Mouse (Mus musculus) hindbrain, embryonic 16.5 days (tissue): ENCODE results near the gene Nt5m. TPM values are rescaled to one million over a fixed set of nuclear protein-coding genes. Genes with fewer than 3 reads are reported as not detected.

Source experiments
- ATAC-seq: fragments of 200-750 bp; cut with Nextera tagmentation; 2 replicates; pipeline ENCODE4 v1.8.0; 2017; ENCODE audit warnings: moderate TSS enrichment, moderate library complexity
- H3K27ac ChIP-seq: fragments of 300-500 bp; sonication (generic); 2 replicates; pipeline ENCODE4 v1.5.1; 2014; ENCODE audit warnings: low read depth, mild to moderate bottlenecking, control low read depth, low read length, moderate library complexity
- H3K27me3 ChIP-seq: fragments of 300-500 bp; sonication (generic); replicated peaks from 2 replicates; pipeline ENCODE4 v1.6.1; 2014; ENCODE audit warnings: low read length; ENCODE audit not compliant: control insufficient read depth, insufficient read depth
- H3K36me3 ChIP-seq: fragments of 300-500 bp; sonication (generic); 2 replicates; pipeline ENCODE4 v1.6.1; 2014; ENCODE audit warnings: mild to moderate bottlenecking, low read length, moderate library complexity, mixed read lengths; ENCODE audit not compliant: control insufficient read depth, insufficient read depth
- H3K4me1 ChIP-seq: fragments of 300-500 bp; sonication (generic); 2 replicates; pipeline ENCODE4 v1.6.1; 2014; ENCODE audit warnings: low read depth, low read length; ENCODE audit not compliant: control insufficient read depth, insufficient read depth
- H3K4me2 ChIP-seq: fragments of 300-500 bp; sonication (generic); 2 replicates; pipeline ENCODE4 v1.6.1; 2014; ENCODE audit warnings: mild to moderate bottlenecking, low read length, control low read depth, moderate library complexity
- H3K4me3 ChIP-seq: fragments of 300-500 bp; sonication (generic); 2 replicates; pipeline ENCODE4 v1.5.1; 2014; ENCODE audit warnings: mild to moderate bottlenecking, low read length, control low read depth, moderate library complexity
- H3K9ac ChIP-seq: fragments of 300-500 bp; sonication (generic); 2 replicates; pipeline ENCODE4 v1.6.1; 2014; ENCODE audit warnings: low read depth, mild to moderate bottlenecking, control low read depth, low read length, moderate library complexity
- H3K9me3 ChIP-seq: fragments of 300-500 bp; sonication (generic); 2 replicates; pipeline ENCODE4 v1.6.1; 2014; ENCODE audit warnings: mild to moderate bottlenecking, low read length, moderate library complexity; ENCODE audit not compliant: control insufficient read depth
- WGBS: fragments of 180-500 bp; shearing (Covaris S2); extraction: QIAGEN DNeasy Blood & Tissue Kit; methylation state at CpG from one replicate; pipeline ENCODE4 v1.1.7; 2014; 5-methylcytosine and 5-hydroxymethylcytosine counted together
- polyA plus RNA-seq: library from polyadenylated mRNA; unstranded; fragments of >200 nt; fragmentation: Nextera tagmentation; extraction: Ambion mirVana; gene quantifications from 2 replicates; pipeline ENCODE4 v1.2.1, GENCODE M21; 2015

The Nt5m gene
- polyA plus RNA-seq, 1 experiment from 2014 or later: 85.4 TPM

- H3K27me3 ChIP-seq: no peaks in the 10 kb centered on the region
- H3K4me2 ChIP-seq: no peak overlapping the region
- H3K4me3 ChIP-seq: no peak overlapping the region
- no peak overlapping the region for H3K9ac ChIP-seq
- no peaks in the 10 kb centered on the region for H3K9me3 ChIP-seq
- WGBS: 93% methylated on average over 6 of the region's 6 CpGs
- peaks cover 7% of the 10 kb centered on the region; the same call in 1 of the 2 replicates for H3K36me3 ChIP-seq
- ATAC-seq: no peak
- no peak overlapping the region for H3K27ac ChIP-seq
- H3K4me1 ChIP-seq: no peaks in the 10 kb centered on the region
Observed at GRCm38 (mm10) chr11:59864316-59864715, 25.1 kb downstream of the Nt5m start.

- no peak overlapping the region for H3K27ac ChIP-seq
- no peaks in the 10 kb centered on the region for H3K9me3 ChIP-seq
- no peak for ATAC-seq
- WGBS: 83% methylated on average over 8 of the region's 8 CpGs
- no peaks in the 10 kb centered on the region for H3K4me1 ChIP-seq
- peaks cover 2% of the 10 kb centered on the region; the same call in 1 of the 2 replicates for H3K36me3 ChIP-seq
- no peak overlapping the region for H3K4me3 ChIP-seq
- H3K4me2 ChIP-seq: no peak overlapping the region
- no peaks in the 10 kb centered on the region for H3K27me3 ChIP-seq
- no peak overlapping the region for H3K9ac ChIP-seq
Observed at GRCm38 (mm10) chr11:59872124-59872523, 32.9 kb downstream of the Nt5m start.

DNA sequence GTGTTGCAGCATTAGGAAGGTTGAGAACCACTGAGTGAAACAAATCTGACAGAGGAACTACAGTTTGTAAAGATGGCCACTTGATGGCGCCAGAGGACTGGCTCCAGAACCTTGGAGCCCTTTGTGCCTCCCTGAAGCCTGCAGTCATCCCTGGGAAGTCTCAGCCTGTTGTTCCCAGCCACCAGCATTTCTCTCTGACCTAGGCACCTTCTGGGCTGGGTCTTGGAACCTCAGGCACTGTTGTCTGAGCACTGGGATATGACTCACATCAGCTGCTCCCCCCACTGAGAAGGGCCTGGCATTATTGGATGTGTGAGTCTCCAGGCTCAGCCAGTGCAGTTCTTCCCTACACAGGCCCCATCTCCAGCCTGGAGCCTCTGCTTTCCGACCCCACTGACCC is 40.8 kb downstream of the Nt5m start:
- H3K27ac ChIP-seq: peak overlapping the region; percentile 45; the same call in 1 of the 2 replicates
- H3K9ac ChIP-seq: peak overlapping the region; percentile 53

DNA sequence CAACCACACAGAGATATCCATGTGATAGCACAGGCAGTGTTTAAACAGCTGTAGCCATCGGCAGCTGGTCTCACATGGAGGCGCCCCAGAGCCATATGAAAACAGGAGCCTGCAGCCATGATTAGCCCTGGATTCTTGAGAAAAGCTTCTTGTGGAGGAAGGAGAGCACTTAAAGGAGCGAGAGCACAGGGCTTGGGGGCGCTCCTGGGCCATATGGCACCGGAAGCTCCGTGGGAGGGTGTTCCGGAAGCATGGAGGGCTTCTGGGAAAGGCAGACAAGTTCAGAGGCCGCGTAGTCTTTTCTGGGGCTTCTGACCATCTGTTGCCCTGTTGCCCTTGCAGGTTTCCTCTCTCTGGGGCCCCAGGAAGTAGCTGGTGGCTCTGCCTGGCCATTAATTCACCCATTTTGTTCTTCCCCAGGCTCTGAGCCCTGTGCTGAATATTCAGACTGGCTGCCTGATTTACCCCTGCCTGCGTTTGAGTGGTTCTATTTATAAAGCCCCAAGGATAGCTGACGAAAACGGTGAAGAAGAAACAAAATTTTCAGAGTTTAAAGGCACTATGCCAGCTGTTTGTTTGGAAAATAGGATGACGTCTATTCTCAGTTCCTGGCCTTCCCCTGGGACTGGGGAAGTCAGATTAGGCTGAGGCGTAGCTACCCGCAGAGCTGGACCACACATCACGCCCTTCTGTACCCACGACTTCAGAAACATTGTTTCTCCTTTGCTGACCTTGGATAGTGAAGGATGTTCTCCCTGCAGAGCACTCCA is 46.2 kb downstream of the Nt5m start:
- 63% methylated on average over 17 of the region's 17 CpGs for WGBS
- no peak overlapping the region; the same call in 1 of the 2 replicates for H3K27ac ChIP-seq

More for the DNA sequence above, 40.8 kb downstream of the Nt5m start:
- Histone ChIP-seq H3K4me1 (peaks cover 2% of the 10 kb centered on the region; the same call in 1 of the 2 replicates), H3K4me3 (no peak overlapping the region), H3K4me2 (no peak overlapping the region), H3K36me3 (peaks cover 5% of the 10 kb centered on the region; the same call in 1 of the 2 replicates), H3K27me3 (no peaks in the 10 kb centered on the region), H3K9me3 (no peaks in the 10 kb centered on the region)
- peak; percentile 88 for ATAC-seq
- WGBS: 23% methylated on average over 2 of the region's 2 CpGs

GRCm38 (mm10) chr11:59886952-59887351 is 47.7 kb downstream of the Nt5m start:
- H3K27me3 ChIP-seq: no peaks in the 10 kb centered on the region
- no peak overlapping the region for H3K4me2 ChIP-seq
- H3K36me3 ChIP-seq: no peaks in the 10 kb centered on the region
- WGBS: 83% methylated on average over 1 of the region's 1 CpGs
- H3K9me3 ChIP-seq: no peaks in the 10 kb centered on the region
- H3K4me3 ChIP-seq: no peak overlapping the region
- no peaks in the 10 kb centered on the region for H3K4me1 ChIP-seq
- no peak overlapping the region for H3K27ac ChIP-seq
- no peak for ATAC-seq
- no peak overlapping the region for H3K9ac ChIP-seq

More for the DNA sequence above, 46.2 kb downstream of the Nt5m start:
- H3K9me3 ChIP-seq: no peaks in the 10 kb centered on the region
- H3K9ac ChIP-seq: no peak overlapping the region
- H3K36me3 ChIP-seq: no peaks in the 10 kb centered on the region
- no peaks in the 10 kb centered on the region for H3K27me3 ChIP-seq
- H3K4me2 ChIP-seq: no peak overlapping the region
- H3K4me1 ChIP-seq: no peaks in the 10 kb centered on the region
- no peak overlapping the region for H3K4me3 ChIP-seq
- no peak for ATAC-seq

- no peaks in the 10 kb centered on the region for H3K36me3 ChIP-seq
- 71% methylated on average over 5 of the region's 5 CpGs for WGBS
- no peaks in the 10 kb centered on the region for H3K27me3 ChIP-seq
- H3K4me2 ChIP-seq: no peak overlapping the region
- no peak overlapping the region for H3K9ac ChIP-seq
- no peaks in the 10 kb centered on the region for H3K9me3 ChIP-seq
- H3K4me1 ChIP-seq: no peaks in the 10 kb centered on the region
- H3K27ac ChIP-seq: no peak overlapping the region
- H3K4me3 ChIP-seq: no peak overlapping the region
- no peak for ATAC-seq
Observed at GRCm38 (mm10) chr11:59888151-59888550, 48.9 kb downstream of the Nt5m start.

GRCm38 (mm10) chr11:59891854-59892253 is 52.6 kb downstream of the Nt5m start:
- Histone ChIP-seq H3K4me1 (no peaks in the 10 kb centered on the region), H3K27ac (no peak overlapping the region), H3K36me3 (no peaks in the 10 kb centered on the region), H3K9me3 (no peaks in the 10 kb centered on the region), H3K4me3 (no peak overlapping the region), H3K4me2 (no peak overlapping the region), H3K27me3 (no peaks in the 10 kb centered on the region), H3K9ac (no peak overlapping the region)
- WGBS: 48% methylated on average over 6 of the region's 6 CpGs
- ATAC-seq: peak; percentile 74

GRCm38 (mm10) chr11:59893153-59893788 is 54.0 kb downstream of the Nt5m start:
- no peak for ATAC-seq

GRCm38 (mm10) chr11:59894916-59895315 is 55.7 kb downstream of the Nt5m start:
- 83% methylated on average over 6 of the region's 6 CpGs for WGBS
- peaks cover under 1% of the 10 kb centered on the region; the same call in 1 of the 2 replicates for H3K4me1 ChIP-seq

More at GRCm38 (mm10) chr11:59893153-59893788, 54.0 kb downstream of the Nt5m start:
- Histone ChIP-seq H3K4me3 (no peak overlapping the region), H3K27me3 (no peaks in the 10 kb centered on the region), H3K9me3 (no peaks in the 10 kb centered on the region), H3K9ac (no peak overlapping the region), H3K4me1 (no peaks in the 10 kb centered on the region), H3K36me3 (no peaks in the 10 kb centered on the region), H3K27ac (no peak overlapping the region), H3K4me2 (no peak overlapping the region)
- WGBS: 71% methylated on average over 10 of the region's 10 CpGs

More at GRCm38 (mm10) chr11:59894916-59895315, 55.7 kb downstream of the Nt5m start:
- H3K4me2 ChIP-seq: no peak overlapping the region
- no peak overlapping the region for H3K27ac ChIP-seq
- H3K4me3 ChIP-seq: no peak overlapping the region
- H3K9ac ChIP-seq: no peak overlapping the region
- H3K27me3 ChIP-seq: no peaks in the 10 kb centered on the region
- no peaks in the 10 kb centered on the region for H3K36me3 ChIP-seq
- H3K9me3 ChIP-seq: no peaks in the 10 kb centered on the region
- ATAC-seq: no peak
